Mouse (Mus musculus) inflammation-experienced regulatory T-cells, adult 6 months (primary cell): ENCODE measurements around the gene Defb36. TPM values are rescaled to one million over a fixed set of nuclear protein-coding genes. Genes with fewer than 3 reads are reported as not detected.

Experiments
- ATAC-seq: one replicate; pipeline ENCODE4 v1.8.0; 2017
- polyA plus RNA-seq, 3 experiments: library from polyadenylated mRNA; unstranded; fragments of 100-300 nt; shearing (Covaris generic); gene quantifications; one replicate each; pipeline ENCODE4 v1.2.1; 2017

Gene Defb36
- polyA plus RNA-seq, result not detected

- ATAC-seq, result no peak
These were observed at the start of gene Defb36 for GRCm38 (mm10) chr2:152604057-152604456. Gene Defb36, plus strand, starts transcription at chr2:152604327.

DNA sequence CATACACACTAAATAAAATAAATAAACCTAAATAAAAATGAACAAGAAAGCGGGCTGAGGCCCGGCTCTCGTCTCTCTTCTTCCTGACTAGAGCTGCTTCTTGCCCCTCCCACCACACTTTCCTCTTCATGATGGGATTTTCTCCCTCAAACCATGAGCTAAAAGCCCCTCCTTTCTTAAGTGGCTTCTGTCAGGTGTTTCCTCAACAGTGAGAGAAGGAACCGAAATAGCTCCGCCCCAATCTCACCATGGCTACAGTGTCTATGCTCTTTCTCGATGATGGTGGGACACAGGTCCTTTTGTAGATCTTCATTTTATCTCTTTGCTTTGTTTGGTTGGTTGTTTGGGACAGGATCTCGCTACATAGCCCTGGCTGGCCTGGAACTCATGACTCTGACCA lies 47.5 kb upstream of the Defb36 start:
- ATAC-seq, result no peak

- no peak for ATAC-seq
These were observed 35.1 kb upstream of the Defb36 start, which contains the start of gene Gm17416 for GRCm38 (mm10) chr2:152569038-152569437. Gene Gm17416, plus strand, starts transcription at chr2:152569338.

DNA sequence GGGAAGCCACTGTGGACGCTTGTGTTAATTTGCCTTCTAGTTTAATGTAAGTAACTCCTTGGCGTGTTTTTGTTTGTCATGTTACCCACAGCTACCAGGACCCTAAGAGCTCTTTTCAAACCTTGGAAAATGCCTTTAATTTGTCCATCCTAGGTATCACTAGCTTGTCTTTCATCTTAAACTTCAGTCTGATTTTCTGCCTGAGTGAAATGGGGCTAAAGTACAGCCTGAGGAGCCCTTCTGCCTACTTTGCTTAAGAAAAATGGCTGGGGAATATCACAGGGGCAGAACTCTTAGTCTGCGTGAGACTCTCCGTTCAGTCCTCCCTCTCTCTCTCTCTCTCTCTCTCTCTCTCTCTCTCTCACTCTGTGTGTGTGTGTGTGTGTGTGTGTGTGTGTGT lies 34.2 kb upstream of the Defb36 start:
- ATAC-seq, result no peak

- ATAC-seq, result no peak
These were observed 33.8 kb upstream of the Defb36 start for GRCm38 (mm10) chr2:152570313-152570712.

DNA sequence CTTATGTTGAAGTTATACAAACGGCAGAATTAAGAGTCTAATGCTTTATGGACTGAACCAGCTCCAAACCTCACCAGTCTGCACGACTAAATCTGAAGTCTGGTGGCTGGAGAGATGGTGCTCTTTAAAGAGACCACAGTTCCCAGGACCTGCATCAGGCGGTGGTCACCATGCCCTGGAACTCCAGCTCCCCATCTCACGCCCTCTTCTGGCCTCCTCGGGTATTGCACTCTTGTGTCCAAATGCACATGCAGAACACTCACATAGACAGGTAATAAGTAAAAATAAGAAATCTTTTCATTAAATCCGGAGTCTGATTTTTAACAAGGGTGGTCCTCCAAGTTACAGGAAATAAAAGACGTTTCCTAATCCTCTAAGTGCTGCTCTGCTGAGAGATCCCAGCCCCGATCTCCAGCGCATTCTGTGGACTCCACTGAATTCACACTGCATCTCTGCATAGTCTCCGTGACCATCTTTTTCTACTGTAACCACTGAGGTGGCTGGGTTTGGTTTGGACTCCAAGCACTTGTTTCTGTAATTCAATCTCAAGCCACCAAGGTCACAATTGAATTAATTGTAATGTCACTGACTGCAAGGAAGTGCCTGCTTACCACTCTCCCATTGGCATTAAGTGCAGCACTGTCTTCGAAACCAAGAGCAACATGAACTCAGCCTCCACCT lies 31.9 kb upstream of the Defb36 start, which contains the start of gene Defb21:
Defb21 (plus strand) TSS at position 631 of the 681 bp plus-strand sequence.
- ATAC-seq, result no peak

DNA sequence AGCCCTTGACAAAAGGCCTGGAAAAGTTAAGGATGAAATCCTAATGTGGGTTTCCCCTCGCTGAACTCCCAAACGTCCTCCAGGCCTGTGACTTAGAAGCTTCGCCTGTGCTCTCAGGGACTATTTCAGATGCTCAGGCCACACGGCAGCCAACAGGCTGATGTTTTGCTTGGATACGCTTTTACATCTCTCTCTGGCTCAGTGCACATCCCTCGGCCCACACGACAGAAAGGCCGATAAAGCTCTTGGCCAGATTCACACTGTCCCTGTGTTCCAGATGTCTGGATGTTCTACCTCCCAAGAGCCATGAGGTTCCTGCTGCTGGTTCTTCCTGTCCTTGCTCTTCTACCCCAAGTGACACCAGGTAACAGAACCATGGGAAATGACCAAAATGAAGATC lies 30.6 kb upstream of the Defb36 start:
- ATAC-seq, result no peak

DNA sequence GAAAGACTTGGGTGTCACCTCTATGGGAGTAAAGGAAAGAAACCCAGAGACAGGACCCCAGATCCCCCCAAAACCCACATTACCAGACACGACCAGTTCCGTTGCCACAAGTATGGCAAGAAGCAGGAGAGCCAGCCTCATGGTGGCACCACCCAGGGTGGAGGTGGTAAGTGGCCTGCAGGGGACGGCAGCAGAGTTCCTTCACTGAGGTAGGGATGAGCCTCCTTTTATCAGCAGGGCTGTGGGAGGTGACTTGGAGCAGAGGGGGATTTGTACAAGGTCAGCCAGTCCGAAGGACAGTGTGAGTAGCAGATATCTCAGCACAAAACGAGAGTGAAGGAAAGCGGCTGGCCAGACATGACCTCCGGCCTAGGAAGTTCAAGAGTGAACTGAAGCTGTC lies 24.0 kb upstream of the Defb36 start, which contains the start of gene Defb19:
Defb19 (minus strand) TSS at position 206 of the 400 bp plus-strand sequence.
- ATAC-seq, result no peak

DNA sequence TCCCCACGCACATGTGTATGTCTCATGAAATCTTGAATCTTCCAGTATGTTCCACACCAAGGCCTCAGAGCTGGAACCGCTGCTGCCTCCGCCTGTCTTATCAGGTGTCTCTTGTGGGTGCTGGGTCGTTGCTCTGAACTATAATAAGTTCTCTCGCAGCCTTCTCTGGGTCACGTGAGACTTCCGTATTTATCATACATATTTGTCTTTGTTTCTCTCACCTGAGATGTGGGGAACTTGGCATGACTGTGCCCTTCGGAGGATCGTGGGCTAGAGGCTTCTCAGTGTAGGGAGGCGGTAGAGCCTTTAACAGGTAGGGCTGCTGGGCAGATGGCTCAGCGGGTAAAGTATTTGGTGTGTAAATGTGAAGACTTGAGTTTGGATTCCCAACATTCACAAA lies 23.5 kb upstream of the Defb36 start:
- no peak for ATAC-seq

DNA sequence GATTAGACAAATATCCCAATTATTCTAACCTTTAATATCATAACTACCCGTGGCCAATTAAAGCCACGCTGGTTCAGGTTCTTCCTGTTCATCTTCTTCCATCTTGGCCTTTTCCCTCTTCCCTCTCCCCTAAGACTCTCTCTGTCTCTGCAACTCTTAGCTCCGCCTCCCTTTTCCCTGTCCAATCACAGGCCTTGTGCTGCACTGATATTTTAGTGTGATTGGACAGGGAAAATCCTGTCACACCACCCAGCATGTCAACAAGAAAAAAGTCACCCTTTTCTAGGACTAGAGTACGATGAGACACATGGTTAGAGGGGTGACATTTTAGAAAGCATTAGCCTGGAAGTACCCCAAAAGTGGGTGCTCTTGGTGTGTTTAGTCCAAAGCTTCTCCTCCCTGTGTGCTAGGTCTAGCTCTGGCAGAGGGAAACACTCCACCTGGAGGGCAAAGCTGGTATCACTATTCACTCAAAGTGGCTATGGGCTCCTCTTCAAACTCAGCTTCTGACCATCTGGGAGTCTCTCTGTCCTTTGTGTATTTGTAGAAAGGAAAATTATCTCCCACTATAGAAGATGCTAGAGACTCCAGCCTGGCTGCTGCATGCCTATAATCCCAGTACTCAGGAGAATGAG lies 17.1 kb upstream of the Defb36 start:
- no peak for ATAC-seq

DNA sequence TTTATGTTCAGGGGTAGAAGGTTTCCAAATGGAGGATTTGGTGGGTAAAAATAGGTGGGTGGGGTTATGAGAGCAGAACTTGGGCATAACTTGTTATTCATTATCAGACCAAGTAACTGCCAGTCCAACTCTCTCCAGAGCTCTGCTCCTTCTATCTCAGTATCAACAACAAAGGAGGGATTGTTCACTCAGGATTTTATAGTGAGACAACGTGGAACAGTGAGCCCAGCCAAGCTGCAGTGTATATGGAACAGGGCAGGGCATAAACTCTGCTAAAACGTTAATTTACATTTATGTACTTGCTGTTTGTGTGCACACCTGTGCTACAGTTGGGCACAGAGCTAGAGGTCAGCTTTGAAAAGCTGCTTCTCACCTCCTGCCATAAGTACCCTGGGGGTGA lies 15.7 kb upstream of the Defb36 start:
- ATAC-seq, result no peak

DNA sequence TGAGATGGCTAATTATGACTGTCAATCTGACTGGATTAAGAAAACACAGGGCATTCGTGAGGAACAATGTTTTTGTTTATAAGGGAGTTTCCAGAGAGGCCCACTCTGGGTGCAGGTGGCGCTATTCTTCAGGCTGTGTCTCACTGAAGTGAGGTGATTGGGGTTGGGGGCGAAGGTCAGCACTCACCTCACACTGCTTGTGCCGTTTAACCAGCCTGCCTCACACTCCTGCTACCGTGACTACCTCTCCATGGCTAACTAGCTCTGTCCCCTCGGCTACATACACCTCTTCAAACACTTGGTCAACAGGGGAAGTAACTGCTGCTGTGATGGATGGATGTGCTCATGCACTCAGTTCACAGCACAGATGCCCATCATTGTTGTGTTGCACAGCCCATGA lies 15.1 kb upstream of the Defb36 start:
- ATAC-seq, result no peak

- no peak for ATAC-seq
These were observed 4.8 kb upstream of the Defb36 start, which contains the start of gene Defb45 for GRCm38 (mm10) chr2:152599299-152599698. Gene Defb45, minus strand, starts transcription at chr2:152599399.

- no peak for ATAC-seq
These were observed 4.1 kb upstream of the Defb36 start for GRCm38 (mm10) chr2:152600076-152600475.

- ATAC-seq, result no peak
These were observed 2.7 kb upstream of the Defb36 start for GRCm38 (mm10) chr2:152601275-152601960.

DNA sequence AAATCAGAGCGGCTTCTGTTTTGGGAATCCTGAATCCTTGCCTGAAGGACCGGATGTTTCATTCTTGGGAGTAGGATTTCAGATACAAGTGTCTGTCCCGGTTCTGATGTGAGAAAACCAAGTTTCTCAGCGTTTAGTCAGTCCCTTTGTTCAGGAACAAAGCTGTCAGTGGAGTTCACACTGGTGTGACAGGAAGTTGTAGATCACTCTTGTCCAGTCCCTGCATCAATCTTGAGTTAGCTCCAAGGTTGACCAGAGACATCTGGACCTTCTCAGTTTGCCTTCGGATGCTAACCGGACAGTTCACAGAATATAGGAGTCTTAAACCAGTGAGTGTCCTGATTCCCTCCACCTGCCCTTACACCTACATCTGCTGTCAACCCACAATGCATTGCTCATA lies 3.6 kb downstream of the Defb36 start:
- ATAC-seq, result no peak

GRCm38 (mm10) chr2:152608719-152609118 lies 4.6 kb downstream of the Defb36 start:
- ATAC-seq, result no peak

DNA sequence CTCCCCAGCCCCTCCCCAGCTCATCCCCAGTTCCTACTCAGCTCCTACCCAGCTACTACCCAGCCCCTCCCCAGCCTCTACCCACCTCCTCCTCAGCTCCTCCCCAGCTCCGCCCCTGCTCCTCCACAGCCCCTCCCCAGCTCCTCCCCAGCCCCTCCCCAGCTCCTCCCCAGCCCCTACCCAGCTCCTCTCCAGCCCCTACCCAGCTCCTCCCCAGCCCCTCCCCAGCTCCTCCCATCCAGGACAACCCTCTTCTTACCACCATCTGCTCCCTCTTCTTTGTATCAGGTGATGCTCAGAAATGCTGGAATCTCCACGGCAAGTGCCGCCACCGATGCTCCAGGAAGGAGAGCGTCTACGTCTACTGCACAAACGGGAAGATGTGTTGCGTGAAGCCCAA lies 8.1 kb downstream of the Defb36 start:
- no peak for ATAC-seq

GRCm38 (mm10) chr2:152615563-152615962 lies 11.4 kb downstream of the Defb36 start:
- ATAC-seq, result no peak

DNA sequence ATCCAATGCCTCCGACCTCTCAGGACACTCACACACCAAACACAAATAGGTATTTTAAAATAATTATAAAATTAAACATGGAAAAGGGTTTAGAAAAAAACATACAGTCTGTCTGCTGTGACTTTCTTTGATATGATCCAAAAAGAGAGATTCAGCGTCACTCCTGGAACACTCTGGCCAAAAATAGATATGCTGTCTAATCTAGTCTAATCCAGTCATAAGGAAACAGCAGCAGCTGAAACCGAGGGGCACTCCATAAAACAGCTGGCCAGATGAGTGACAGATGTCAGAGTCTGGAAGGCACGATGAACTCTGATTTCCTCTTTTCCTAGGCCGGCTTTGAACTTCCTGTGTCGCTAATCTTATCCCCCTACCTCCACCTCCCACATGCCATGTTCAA lies 12.3 kb downstream of the Defb36 start:
- no peak for ATAC-seq

GRCm38 (mm10) chr2:152617374-152617773 lies 13.2 kb downstream of the Defb36 start:
- no peak for ATAC-seq

DNA sequence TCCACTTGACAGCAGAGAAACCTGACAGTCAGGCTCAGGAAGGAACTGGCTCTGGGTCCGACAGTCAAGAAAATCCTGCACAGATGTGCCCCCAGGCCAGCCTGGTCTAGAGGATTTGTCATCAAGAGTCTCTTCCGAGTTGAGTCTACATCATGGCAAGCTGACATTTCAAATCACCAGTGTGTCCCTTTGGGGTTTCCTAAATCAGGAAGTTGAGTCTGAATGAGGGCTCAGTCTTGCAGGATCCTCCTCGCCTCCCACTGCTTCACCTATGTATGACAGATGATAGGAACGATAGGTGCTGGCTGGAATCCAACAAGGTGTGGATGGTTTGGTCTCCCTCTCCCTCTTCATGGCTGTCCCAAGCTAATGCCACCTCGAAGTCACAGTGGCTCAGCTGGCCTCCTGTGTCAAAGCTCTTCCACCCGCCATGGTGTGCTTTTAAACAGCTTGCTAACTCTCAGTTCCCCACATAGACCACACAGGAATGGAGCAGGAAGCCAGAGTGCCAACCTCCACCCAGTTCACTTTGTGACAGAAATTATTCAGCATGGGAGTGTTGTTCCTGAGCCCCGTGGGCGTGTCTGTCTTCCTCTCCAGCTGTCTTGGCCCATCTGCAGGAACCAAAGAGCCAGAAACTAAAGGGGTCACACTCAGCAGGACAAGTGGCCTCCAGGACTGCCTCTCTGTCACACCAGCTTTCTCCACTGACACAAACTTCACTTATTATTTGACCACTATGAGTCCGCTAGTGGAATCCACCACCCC lies 16.4 kb downstream of the Defb36 start:
- ATAC-seq, result no peak

- no peak for ATAC-seq
These were observed 18.0 kb downstream of the Defb36 start for GRCm38 (mm10) chr2:152622151-152622550.
